Comparison of ENCODE assay signal across 30 mouse cellular contexts in the genomic region with DNA sequence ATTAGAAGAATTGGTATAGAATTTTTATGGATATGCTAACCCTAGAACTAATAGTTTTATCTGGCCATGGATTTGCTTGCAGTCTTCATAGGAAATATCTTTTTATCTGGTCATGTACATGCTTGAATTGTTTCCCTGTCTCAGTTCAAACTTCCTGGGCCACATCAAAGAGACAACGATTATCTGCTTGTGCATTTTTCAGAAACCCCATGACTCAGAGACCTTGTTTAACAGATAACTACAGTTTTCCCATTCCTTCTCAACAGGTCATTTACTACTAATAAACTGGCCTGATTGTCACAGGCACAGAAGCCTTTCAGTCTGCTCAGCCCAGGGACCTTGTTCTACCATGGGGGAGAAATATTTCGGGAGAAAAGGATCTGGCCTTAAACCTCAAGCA. TPM values are rescaled to one million over a fixed set of nuclear protein-coding genes. Genes with fewer than 3 reads are reported as not detected.
DNase-seq lines count a peak whose midpoint lies in the region; ATAC-seq and TF ChIP-seq lines count a peak whose summit lies in the region.
"Had no signal": no experiment of that assay in that cellular context is flagged by ENCODE, and none has a peak within 500 bp of the region (broad histone marks: within the 10 kb centered on the region; RNA-seq: fewer than 3 reads in every experiment).

No protein-coding gene starts in this region.

- H3K4me1 ChIP-seq in cerebellum, adult 2 months (ENCODE audit: control insufficient read depth, insufficient read depth, low read length): no peaks in the 10 kb centered on the region; the same call in 1 of the 2 replicates

- POLR2A ChIA-PET in Patski (lab: Charles Lee): no interaction called here

- ATAC-seq in Patski: peak; percentile 31
- ATAC-seq: activated CD4-positive, CD25-positive, alpha-beta regulatory T cell, adult 4 months; CD4-positive, CD25-positive, alpha-beta regulatory T cell, adult 4 months had no signal

- no peak for TF ChIP-seq POLR2A in cerebellum, adult 2 months (IDR thresholded peaks at IDR 0.05; ENCODE audit: borderline replicate concordance, insufficient read depth, low read length)

- no peak for TF ChIP-seq CTCF in Patski (IDR thresholded peaks at IDR 0.05)
- TF ChIP-seq CTCF in cerebellum, adult 2 months (IDR thresholded peaks at IDR 0.05; ENCODE audit: borderline replicate concordance, insufficient read depth, low read depth, low read length): no peak

- H3K4me3 ChIP-seq in cerebellum, adult 2 months (replicated peaks; ENCODE audit: insufficient read depth, low read depth, low read length): no peak overlapping the region

- WGBS in cerebellum, adult 2 months: 87% methylated on average over 2 of the region's 2 CpGs

- no peaks in the 10 kb centered on the region for H3K27me3 ChIP-seq in Patski
- H3K27me3 ChIP-seq in cerebellum, adult 2 months (ENCODE audit: control insufficient read depth, insufficient read depth, low read length): no peaks in the 10 kb centered on the region; the same call in 1 of the 2 replicates
- H3K27me3 ChIP-seq: CH12.LX had no signal

- in situ Hi-C loops in Patski (cut with MboI; ENCODE audit: low pct_unique_long_range_greater_than_20kb): no loop called here

- peak; percentile 13 for DNase-seq in adrenal gland, adult 2 months
- no peak for DNase-seq in adrenal gland, postnatal 10 days
- DNase-seq in 3T3-L1 (ENCODE audit: low read depth, low spot score): peak; percentile 32
- DNase-seq in Muller cell, postnatal 12 days (ENCODE audit: inconsistent ontology term): peak; percentile 92
- peak; percentile 10 for DNase-seq in Patski (ENCODE audit: low read depth, low spot score)
- DNase-seq in cerebellum, adult 2 months: no peak
- DNase-seq in right cerebral cortex, adult 18-20 months: no peak
- no peak for DNase-seq in right cerebral cortex, adult 2 months (ENCODE audit: low spot score in 2 of 2)
- DNase-seq: adrenal gland, adult 8-10 months; adrenal gland, postnatal 14 days; adrenal gland, postnatal 25 days; B cell, adult 2 months; cerebellum, adult 11 months; cerebellum, adult 11-12 months; cerebellum, adult 18-20 months; cerebellum, adult 8-10 months; cerebellum, adult 9-10 months; cerebellum, adult 9-11 months; cerebellum, postnatal 10 days had no signal

- CTCF ChIA-PET in Patski (lab: Charles Lee): no interaction called here

- no peak overlapping the region for H3K27ac ChIP-seq in cerebellum, adult 2 months (ENCODE audit: insufficient read depth, low read length)

RNA-seq across cellular contexts. Expression of a gene that starts 14.8 kb away (rescaled TPM):
- total RNA-seq in adrenal gland, adult 2 months (2021): not detected
- polyA plus RNA-seq in adrenal gland, adult 2 months (2012; rRNA removed): not detected in 2 replicates
- not detected for total RNA-seq in adrenal gland, postnatal 10 days (2021)
- not detected for polyA plus RNA-seq in Patski (2021)
- polyA plus RNA-seq in cerebellum, adult 2 months (2012; rRNA removed): not detected in 2 replicates
- total RNA-seq: adrenal gland, adult 18-20 months; adrenal gland, adult 8-10 months; adrenal gland, postnatal 14 days; adrenal gland, postnatal 25 days; adrenal gland, postnatal 36 days; adrenal gland, postnatal 4 days; CH12.LX; ES-E14; G1E; MEL had no signal
- polyA plus RNA-seq: activated CD4-positive, CD25-positive, alpha-beta regulatory T cell, adult 4 months; brain, embryonic 14.5 days; C2C12; CD4-positive, CD25-positive, alpha-beta regulatory T cell, adult 4 months; G1E had no signal

RNA-seq across cellular contexts. Expression of a gene that starts 16.4 kb away (rescaled TPM):
- not detected for total RNA-seq in adrenal gland, adult 2 months (2021)
- polyA plus RNA-seq in adrenal gland, adult 2 months (2012; rRNA removed): not detected in 2 replicates
- total RNA-seq in adrenal gland, postnatal 10 days (2021): not detected
- polyA plus RNA-seq in Patski (2021): not detected
- polyA plus RNA-seq in cerebellum, adult 2 months (2012; rRNA removed): not detected in 2 replicates
- total RNA-seq: adrenal gland, adult 18-20 months; adrenal gland, adult 8-10 months; adrenal gland, postnatal 14 days; adrenal gland, postnatal 25 days; adrenal gland, postnatal 36 days; adrenal gland, postnatal 4 days; CH12.LX; ES-E14; MEL had no signal
- polyA plus RNA-seq: brain, embryonic 14.5 days; C2C12; CD4-positive, CD25-positive, alpha-beta regulatory T cell, adult 4 months; G1E had no signal

RNA-seq across cellular contexts. Expression of a gene that starts 41.5 kb away (rescaled TPM):
- not detected for total RNA-seq in adrenal gland, adult 2 months (2021)
- polyA plus RNA-seq in adrenal gland, adult 2 months (2012; rRNA removed): not detected in 2 replicates
- not detected for total RNA-seq in adrenal gland, postnatal 10 days (2021)
- not detected for polyA plus RNA-seq in Patski (2021)
- not detected in 2 replicates for polyA plus RNA-seq in cerebellum, adult 2 months (2012; rRNA removed)
- total RNA-seq: adrenal gland, adult 18-20 months; adrenal gland, adult 8-10 months; adrenal gland, postnatal 14 days; adrenal gland, postnatal 25 days; adrenal gland, postnatal 36 days; adrenal gland, postnatal 4 days; CH12.LX; MEL had no signal
- polyA plus RNA-seq: activated CD4-positive, CD25-positive, alpha-beta regulatory T cell, adult 4 months; C2C12; CD4-positive, CD25-positive, alpha-beta regulatory T cell, adult 4 months; G1E had no signal

Comparison
In these comparisons a context has a peak if more than half of its experiments do, and no peak if none do; other contexts are left out.
1. DNase-seq: peak in adrenal gland, adult 2 months (single experiment), 3T3-L1 (single experiment), Muller cell, postnatal 12 days (single experiment) and Patski (single experiment); none in adrenal gland, postnatal 10 days (single experiment), cerebellum, adult 2 months (0 of 2), right cerebral cortex, adult 18-20 months (single experiment) and right cerebral cortex, adult 2 months (0 of 2).